Mouse (Mus musculus): ENCODE data around the gene Rps15.

Gene Rps15

DNA sequence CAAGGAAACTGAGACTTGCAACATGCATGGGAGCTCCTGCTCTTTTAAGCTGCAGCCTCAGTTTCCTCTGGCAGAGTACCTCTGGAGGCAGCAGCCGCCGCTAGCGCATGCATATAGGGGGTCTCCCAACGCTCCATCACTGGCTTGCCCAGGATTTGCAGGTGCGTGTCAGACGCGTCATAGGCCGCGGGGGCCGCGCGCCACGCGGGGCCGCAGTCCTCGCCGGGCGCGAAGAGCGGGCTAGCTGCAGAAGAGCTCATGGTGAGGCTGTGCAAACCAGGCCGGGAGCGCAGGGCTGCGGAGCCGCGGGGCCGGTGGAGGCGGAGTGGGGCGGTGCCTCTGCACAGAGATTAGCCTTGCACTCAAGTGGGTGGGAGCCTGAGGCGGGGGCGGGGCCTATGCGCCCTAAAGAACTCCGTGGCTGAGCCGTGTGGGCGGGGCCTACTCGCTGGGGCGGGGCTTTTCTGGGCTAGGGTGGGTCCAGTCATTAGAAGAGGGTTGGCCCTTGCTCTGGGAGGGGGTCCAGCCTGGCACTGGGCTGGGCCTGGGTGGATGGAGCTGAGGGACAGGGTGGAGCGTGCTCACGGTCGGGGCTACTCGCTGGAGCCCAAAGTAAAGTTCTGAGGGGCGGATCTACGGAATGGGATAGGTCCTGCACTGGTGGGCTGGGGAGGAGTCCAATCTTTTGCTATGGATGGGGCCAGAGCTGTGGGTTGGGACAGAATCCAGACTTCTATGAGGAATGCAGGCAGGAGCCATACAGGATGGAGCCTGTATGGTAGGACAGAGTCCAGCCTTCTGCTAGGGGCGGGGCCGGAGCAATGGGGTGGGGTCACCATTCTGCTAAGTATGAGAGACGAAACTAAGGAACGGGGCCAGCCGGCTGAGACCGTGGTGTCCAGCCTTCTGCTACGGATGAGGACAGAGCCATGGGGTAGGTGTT lies 31.3 kb upstream of the Rps15 start, which contains the start of the genes Gamt and Dazap1:
Gene Gamt (minus strand): TSS at position 371 of the 943 bp plus-strand sequence.
Gene Dazap1 (plus strand): TSS at position 845 of the 943 bp plus-strand sequence.
- peak; percentile 95 for DNase-seq (ENCODE audit: low spot score)

- DNase-seq (ENCODE audit: low spot score): peak; percentile 95
Measured at GRCm38 (mm10) chr10:80261585-80261968, 30.7 kb upstream of the Rps15 start.

GRCm38 (mm10) chr10:80262169-80262568 lies 30.1 kb upstream of the Rps15 start:
- DNase-seq (ENCODE audit: low spot score): no peak

- DNase-seq (ENCODE audit: low spot score): no peak
Measured at GRCm38 (mm10) chr10:80262776-80263365, 29.4 kb upstream of the Rps15 start.

- peak; percentile 99 for DNase-seq (ENCODE audit: low spot score)
Measured at GRCm38 (mm10) chr10:80264341-80265148, 27.7 kb upstream of the Rps15 start.

DNA sequence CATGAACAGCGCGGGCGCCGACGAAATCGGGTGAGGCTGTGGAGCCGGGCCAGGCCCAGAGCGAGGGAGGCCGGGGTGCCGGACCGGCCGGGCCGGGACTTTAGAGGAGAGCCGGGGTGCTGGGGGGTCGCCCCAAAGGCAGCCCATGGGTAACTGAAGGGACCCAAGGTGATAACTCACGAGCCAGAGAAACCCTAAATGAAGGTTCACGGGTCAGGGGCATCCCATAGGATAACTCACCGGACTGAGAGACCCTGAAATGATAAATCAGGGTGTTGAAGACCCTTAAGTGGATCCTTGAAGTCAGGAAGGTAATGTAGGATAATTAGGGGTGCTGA lies 27.1 kb upstream of the Rps15 start:
- DNase-seq (ENCODE audit: low spot score): no peak

DNA sequence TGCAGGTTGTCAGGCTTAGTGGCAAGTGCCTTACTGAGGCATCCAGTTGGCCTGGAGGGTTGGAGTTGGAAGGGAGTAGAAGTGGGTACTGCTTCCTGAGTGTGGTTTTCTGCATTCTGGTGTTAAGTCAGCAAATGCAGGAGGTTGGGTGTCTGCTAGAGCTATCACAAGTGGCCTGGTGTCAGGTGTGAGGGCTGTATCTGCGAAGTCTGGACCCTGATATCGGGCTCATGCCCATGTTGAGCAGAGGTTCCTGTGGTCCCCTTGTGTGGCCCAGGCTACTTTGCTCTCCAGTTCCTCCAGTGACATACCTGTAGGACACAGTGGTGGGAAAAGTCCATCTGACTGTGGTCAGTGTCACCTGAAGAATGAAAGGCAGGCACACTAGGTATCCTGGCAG lies 22.2 kb upstream of the Rps15 start:
- no peak for DNase-seq (ENCODE audit: low spot score)

DNA sequence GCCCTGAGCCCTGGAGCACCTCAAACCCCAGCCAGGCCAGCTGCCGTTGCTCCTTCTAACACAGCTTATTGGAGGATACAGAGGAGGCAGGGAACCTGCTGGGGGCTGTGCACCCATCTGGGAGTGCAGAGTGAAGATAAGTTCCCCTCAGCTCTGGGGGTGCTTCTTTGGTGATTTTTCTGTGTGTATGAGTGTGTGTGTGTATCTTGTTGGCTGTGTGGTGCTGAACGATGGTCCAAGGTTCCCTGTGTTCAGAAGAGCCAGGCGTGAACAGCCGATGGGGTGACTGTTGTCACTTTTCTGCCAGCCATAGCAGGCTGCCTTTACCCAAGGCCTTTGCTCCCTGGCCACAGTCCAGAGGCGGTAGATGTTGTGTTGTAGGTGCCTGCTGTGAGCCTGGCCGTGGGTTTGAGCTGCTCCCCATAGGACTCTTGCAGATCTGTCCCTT lies 21.5 kb upstream of the Rps15 start:
- DNase-seq (ENCODE audit: low spot score): no peak

- no peak for DNase-seq (ENCODE audit: low spot score)
Measured at GRCm38 (mm10) chr10:80271186-80271843, 20.9 kb upstream of the Rps15 start.

DNA sequence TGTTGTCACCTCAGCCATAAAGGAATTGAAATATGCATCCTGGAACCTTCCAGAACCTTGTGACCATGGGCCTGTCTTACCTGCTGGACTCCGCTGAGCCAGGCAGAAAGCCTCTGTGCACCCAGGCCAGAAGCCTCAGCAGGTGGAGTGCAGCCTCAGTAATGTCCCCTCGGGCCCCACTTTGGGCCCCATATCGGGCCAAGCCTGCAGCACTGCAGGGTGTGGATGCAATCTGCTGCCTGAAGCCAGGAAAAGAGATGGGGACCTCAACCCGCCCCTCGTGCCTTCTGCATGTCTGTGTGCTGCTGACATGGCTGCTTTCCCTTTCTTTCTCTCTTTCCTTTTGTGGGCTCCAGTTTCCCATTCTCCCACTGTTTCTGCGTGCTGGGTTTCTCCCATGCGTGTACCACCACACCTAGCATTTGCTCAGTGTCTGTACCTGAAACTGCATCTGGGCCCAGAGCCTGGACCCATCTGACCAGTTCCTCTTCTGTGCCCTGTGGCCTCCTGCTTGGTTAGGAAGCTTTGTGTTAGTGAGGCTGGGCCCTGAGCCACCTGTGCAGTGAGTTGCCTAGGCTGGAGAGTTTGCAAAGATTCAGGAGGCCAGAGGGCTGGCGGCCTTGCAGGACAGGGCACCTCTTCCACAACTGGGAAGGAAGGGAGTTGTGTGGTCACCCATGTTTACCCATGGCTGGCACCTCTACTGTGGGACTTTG lies 20.2 kb upstream of the Rps15 start:
- DNase-seq (ENCODE audit: low spot score): no peak

DNA sequence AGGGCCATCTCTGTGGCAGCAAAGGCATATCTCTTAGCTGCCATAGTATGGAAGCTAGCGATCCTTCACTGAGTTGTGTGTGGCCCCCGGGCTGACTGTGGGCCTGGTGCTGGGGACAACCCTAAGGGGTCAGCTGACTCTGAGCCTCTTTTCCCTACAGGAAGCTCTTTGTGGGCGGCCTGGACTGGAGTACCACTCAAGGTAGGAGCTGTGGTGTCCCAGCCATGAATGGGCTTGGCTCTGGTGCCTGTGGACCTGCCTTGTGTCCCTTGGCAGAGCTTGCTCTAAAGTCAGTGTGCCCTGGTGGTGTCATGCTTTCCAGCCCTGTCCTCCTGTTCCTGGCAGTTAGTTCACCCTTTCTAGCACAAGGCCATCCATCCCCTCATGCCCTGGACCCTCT lies 18.4 kb upstream of the Rps15 start:
- no peak for DNase-seq (ENCODE audit: low spot score)

GRCm38 (mm10) chr10:80276238-80276637 lies 16.0 kb upstream of the Rps15 start:
- no peak for DNase-seq (ENCODE audit: low spot score)

- no peak for DNase-seq (ENCODE audit: low spot score)
Measured at GRCm38 (mm10) chr10:80278390-80278789, 13.9 kb upstream of the Rps15 start.

- DNase-seq (ENCODE audit: low spot score): no peak
Measured at GRCm38 (mm10) chr10:80279273-80279672, 13.0 kb upstream of the Rps15 start.

DNA sequence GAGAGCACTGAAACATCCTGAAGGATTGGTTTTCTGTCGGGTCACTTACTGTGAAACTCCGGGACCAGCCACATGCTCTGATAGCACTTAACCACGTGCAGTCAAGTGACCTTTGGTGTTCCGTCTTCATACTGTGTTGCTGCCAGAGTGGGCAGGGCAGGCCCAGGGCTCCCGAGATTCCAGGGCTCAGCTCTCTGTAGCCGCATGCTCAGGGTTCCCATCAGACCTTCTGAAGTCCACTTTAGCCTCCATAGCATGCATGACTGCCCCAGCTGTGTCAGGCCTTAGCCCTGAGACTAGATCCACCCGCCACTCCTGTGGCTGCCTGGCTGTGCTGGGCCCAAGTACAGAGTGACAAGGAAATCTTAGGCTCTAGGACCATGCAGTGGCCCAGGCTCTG lies 10.9 kb upstream of the Rps15 start:
- no peak for DNase-seq (ENCODE audit: low spot score)

DNA sequence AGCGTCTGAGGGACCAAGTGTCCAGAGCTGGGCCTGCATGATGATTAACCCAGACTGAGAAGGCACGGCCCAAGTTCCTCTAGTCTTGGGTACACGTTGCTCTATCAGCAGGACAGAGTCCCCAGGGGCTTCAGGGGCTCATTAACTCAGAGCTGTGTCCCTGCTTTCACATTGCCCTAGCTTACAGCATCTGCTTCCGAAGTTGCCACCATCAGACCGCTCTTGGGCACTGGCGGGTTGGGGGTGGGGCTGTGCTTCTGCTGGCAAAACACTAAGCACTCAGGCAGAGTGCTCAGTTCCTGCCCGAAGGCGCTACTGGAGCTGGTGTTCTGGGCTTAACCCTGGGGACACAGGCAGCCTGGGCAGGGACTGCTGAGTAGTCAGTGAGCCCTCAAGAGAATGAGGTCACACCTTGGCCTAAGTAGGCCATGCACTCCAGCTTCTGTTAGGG lies 10.3 kb upstream of the Rps15 start:
- DNase-seq (ENCODE audit: low spot score): no peak

GRCm38 (mm10) chr10:80282481-80283441 lies 9.5 kb upstream of the Rps15 start:
- no peak for DNase-seq (ENCODE audit: low spot score)

DNA sequence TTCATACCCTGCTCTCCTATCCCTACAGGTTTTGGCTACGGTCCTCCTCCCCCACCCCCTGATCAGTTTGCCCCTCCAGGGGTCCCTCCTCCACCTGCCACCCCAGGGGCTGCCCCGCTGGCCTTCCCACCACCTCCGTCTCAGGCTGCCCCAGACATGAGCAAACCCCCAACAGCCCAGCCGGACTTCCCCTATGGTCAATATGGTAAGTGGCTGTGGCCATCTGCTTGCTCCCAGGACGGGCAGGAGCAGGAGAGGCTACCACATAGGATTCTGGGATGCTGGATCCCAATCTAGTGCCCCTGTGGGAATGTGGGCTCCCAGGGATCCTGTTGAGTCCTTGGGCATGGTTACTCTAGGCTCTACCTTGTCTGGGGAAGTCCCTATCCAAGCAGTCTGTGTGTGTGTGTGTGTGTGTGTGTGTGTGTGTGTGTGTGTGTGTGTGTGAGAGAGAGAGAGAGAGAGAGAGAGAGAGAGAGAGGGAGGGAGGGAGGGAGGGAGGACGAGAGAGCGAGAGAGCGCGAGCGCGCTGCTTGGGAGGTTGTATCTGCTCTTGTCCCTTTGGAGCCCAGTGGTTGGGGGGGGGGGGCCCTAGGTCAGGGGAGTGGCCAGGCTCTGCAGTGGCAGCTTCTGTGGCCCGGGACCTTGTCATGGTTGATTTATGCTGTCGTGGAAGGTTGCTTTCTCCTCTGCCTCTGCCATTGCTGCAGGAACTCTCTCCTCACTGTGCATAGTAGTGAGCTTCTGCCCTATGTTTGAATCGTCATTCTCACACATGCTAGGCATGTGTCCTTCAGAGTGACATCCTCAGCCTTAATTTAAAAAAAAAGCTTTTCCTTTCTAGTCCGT lies 6.8 kb upstream of the Rps15 start:
- no peak for DNase-seq (ENCODE audit: low spot score)

DNA sequence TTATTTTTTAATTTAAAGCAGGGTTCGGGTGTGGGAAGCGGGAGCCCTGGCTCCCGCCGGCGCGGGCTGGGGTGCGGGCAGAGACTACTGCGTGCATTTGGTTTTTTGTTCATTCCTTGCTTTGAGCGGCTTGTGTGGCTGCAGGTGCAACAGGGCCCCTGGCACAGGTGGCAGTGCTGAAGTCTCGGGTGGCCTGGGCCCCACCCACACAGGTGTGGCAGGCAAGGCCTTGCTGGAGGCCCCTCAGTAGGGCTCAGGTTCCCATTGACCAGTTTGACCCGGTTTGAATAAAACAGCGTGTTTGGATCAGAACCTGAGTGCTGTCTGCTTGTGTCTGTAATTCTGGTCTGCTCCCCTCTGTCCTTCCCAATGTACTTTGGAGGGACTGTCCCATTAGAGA lies 4.2 kb upstream of the Rps15 start:
- DNase-seq (ENCODE audit: low spot score): no peak
